Mouse (Mus musculus) embryonic facial prominence, embryonic 10.5 days (tissue): Measurements from ENCODE around the gene Pde2a. TPM values are rescaled to one million over a fixed set of nuclear protein-coding genes. Genes with fewer than 3 reads are reported as not detected.

ENCODE experiments used
- DNase-seq: peaks from one replicate; pipeline ENCODE4 v3.0.0-alpha.2; 2017; ENCODE audit warnings: low spot score
- H3K27ac ChIP-seq: fragments of 300-500 bp; sonication (generic); replicated peaks from 2 replicates; pipeline ENCODE4 v1.5.1; 2016; ENCODE audit warnings: mild to moderate bottlenecking
- H3K27me3 ChIP-seq: fragments of 300-500 bp; sonication (generic); replicated peaks from 2 replicates; pipeline ENCODE4 v1.6.1; 2016; ENCODE audit warnings: low read depth, mild to moderate bottlenecking; ENCODE audit not compliant: poor library complexity, severe bottlenecking
- H3K36me3 ChIP-seq: fragments of 300-500 bp; sonication (generic); replicated peaks from 2 replicates; pipeline ENCODE4 v1.6.1; 2016; ENCODE audit warnings: mild to moderate bottlenecking, moderate library complexity
- H3K4me1 ChIP-seq: fragments of 300-500 bp; sonication (generic); 2 replicates; pipeline ENCODE4 v1.6.1; 2016
- H3K4me3 ChIP-seq: fragments of 300-500 bp; sonication (generic); 2 replicates; pipeline ENCODE4 v1.5.1; 2016; ENCODE audit warnings: mild to moderate bottlenecking, moderate library complexity
- H3K9me3 ChIP-seq: fragments of 300-500 bp; sonication (generic); 2 replicates; pipeline ENCODE4 v1.6.1; 2016; ENCODE audit warnings: mild to moderate bottlenecking
- WGBS: fragments of 180-500 bp; shearing (Covaris S2); methylation state at CpG from one replicate; pipeline ENCODE4 v1.1.7; 2016; 5-methylcytosine and 5-hydroxymethylcytosine counted together
- polyA plus RNA-seq: library from polyadenylated mRNA; unstranded; fragments of >200 nt; fragmentation: Nextera tagmentation; extraction: Ambion mirVana; gene quantifications from 2 replicates; pipeline ENCODE4 v1.2.1, GENCODE M21; 2016

Pde2a gene
- polyA plus RNA-seq, 1 experiment from 2014 or later: 21.7 TPM

GRCm38 (mm10) chr7:101513655-101514054, 92.2 kb downstream of the Pde2a start:
- H3K27me3 ChIP-seq: no peaks in the 10 kb centered on the region
- 77% methylated on average over 7 of the region's 7 CpGs for WGBS

GRCm38 (mm10) chr7:101514768-101515167, 93.3 kb downstream of the Pde2a start:
- WGBS: 82% methylated on average over 6 of the region's 6 CpGs
- no peak overlapping the region for H3K4me3 ChIP-seq
- H3K4me1 ChIP-seq: peaks cover 17% of the 10 kb centered on the region
- H3K27ac ChIP-seq: no peak overlapping the region
- DNase-seq: no peak
- no peaks in the 10 kb centered on the region for H3K27me3 ChIP-seq
- no peaks in the 10 kb centered on the region for H3K36me3 ChIP-seq
- no peaks in the 10 kb centered on the region for H3K9me3 ChIP-seq

More at GRCm38 (mm10) chr7:101513655-101514054, 92.2 kb downstream of the Pde2a start:
- peaks cover 24% of the 10 kb centered on the region for H3K4me1 ChIP-seq
- H3K9me3 ChIP-seq: no peaks in the 10 kb centered on the region
- H3K27ac ChIP-seq: no peak overlapping the region
- no peak for DNase-seq
- no peaks in the 10 kb centered on the region for H3K36me3 ChIP-seq
- no peak overlapping the region for H3K4me3 ChIP-seq

GRCm38 (mm10) chr7:101515295-101515694, 93.8 kb downstream of the Pde2a start:
- DNase-seq: no peak
- no peaks in the 10 kb centered on the region for H3K9me3 ChIP-seq
- no peaks in the 10 kb centered on the region for H3K27me3 ChIP-seq
- no peak overlapping the region for H3K4me3 ChIP-seq
- peaks cover 13% of the 10 kb centered on the region for H3K4me1 ChIP-seq
- H3K27ac ChIP-seq: no peak overlapping the region
- H3K36me3 ChIP-seq: no peaks in the 10 kb centered on the region
- WGBS: 55% methylated on average over 6 of the region's 6 CpGs

GRCm38 (mm10) chr7:101516460-101516859, 95.0 kb downstream of the Pde2a start:
- Histone ChIP-seq H3K27ac (no peak overlapping the region), H3K9me3 (no peaks in the 10 kb centered on the region), H3K36me3 (no peaks in the 10 kb centered on the region), H3K4me3 (no peak overlapping the region), H3K27me3 (no peaks in the 10 kb centered on the region), H3K4me1 (peaks cover 9% of the 10 kb centered on the region)
- DNase-seq: no peak
- WGBS: 66% methylated on average over 6 of the region's 6 CpGs

GRCm38 (mm10) chr7:101521696-101522095, 100.2 kb downstream of the Pde2a start:
- no peak for DNase-seq

GRCm38 (mm10) chr7:101523205-101523604, 101.7 kb downstream of the Pde2a start:
- Histone ChIP-seq H3K27ac (no peak overlapping the region), H3K36me3 (no peaks in the 10 kb centered on the region), H3K27me3 (0 out of 2 replicates have a peak, but pooled peaks cover 8% of the 10 kb centered on the region), H3K4me1 (peaks cover 4% of the 10 kb centered on the region; the same call in 1 of the 2 replicates), H3K4me3 (no peak overlapping the region), H3K9me3 (no peaks in the 10 kb centered on the region)
- DNase-seq: no peak
- WGBS: 68% methylated on average over 2 of the region's 2 CpGs

More at GRCm38 (mm10) chr7:101521696-101522095, 100.2 kb downstream of the Pde2a start:
- no peak overlapping the region for H3K4me3 ChIP-seq
- H3K36me3 ChIP-seq: no peaks in the 10 kb centered on the region
- 0 out of 2 replicates have a peak, but pooled peaks cover 8% of the 10 kb centered on the region for H3K27me3 ChIP-seq
- peaks cover 4% of the 10 kb centered on the region; the same call in 1 of the 2 replicates for H3K4me1 ChIP-seq
- H3K9me3 ChIP-seq: no peaks in the 10 kb centered on the region
- no peak overlapping the region for H3K27ac ChIP-seq
- WGBS: 83% methylated on average over 1 of the region's 1 CpGs

GRCm38 (mm10) chr7:101526484-101526883, 105.0 kb downstream of the Pde2a start:
- Histone ChIP-seq H3K36me3 (no peaks in the 10 kb centered on the region), H3K27ac (no peak overlapping the region), H3K4me3 (no peak overlapping the region), H3K9me3 (no peaks in the 10 kb centered on the region), H3K27me3 (0 out of 2 replicates have a peak, but pooled peaks cover 8% of the 10 kb centered on the region), H3K4me1 (peaks cover 4% of the 10 kb centered on the region; the same call in 1 of the 2 replicates)
- no peak for DNase-seq
- 70% methylated on average over 7 of the region's 7 CpGs for WGBS

- DNase-seq: no peak
- Histone ChIP-seq H3K4me3 (no peak overlapping the region), H3K4me1 (peaks cover 14% of the 10 kb centered on the region), H3K9me3 (no peaks in the 10 kb centered on the region), H3K27me3 (no peaks in the 10 kb centered on the region), H3K36me3 (no peaks in the 10 kb centered on the region), H3K27ac (no peak overlapping the region)
- 28% methylated on average over 5 of the region's 5 CpGs for WGBS
These were observed 112.9 kb downstream of the Pde2a start for GRCm38 (mm10) chr7:101534428-101534827.

GRCm38 (mm10) chr7:101535102-101535501, 113.6 kb downstream of the Pde2a start:
- Histone ChIP-seq H3K9me3 (no peaks in the 10 kb centered on the region), H3K4me1 (peaks cover 14% of the 10 kb centered on the region), H3K36me3 (no peaks in the 10 kb centered on the region), H3K27me3 (no peaks in the 10 kb centered on the region), H3K4me3 (no peak overlapping the region), H3K27ac (no peak overlapping the region)
- WGBS: 82% methylated on average over 10 of the region's 10 CpGs
- no peak for DNase-seq

- WGBS: 84% methylated on average over 5 of the region's 5 CpGs
- no peak overlapping the region for H3K4me3 ChIP-seq
- H3K36me3 ChIP-seq: no peaks in the 10 kb centered on the region
- no peaks in the 10 kb centered on the region for H3K27me3 ChIP-seq
- H3K4me1 ChIP-seq: peaks cover 14% of the 10 kb centered on the region
- H3K27ac ChIP-seq: no peak overlapping the region
- no peak for DNase-seq
- H3K9me3 ChIP-seq: no peaks in the 10 kb centered on the region
These were observed 114.0 kb downstream of the Pde2a start for GRCm38 (mm10) chr7:101535517-101535916.

GRCm38 (mm10) chr7:101537541-101537940, 116.0 kb downstream of the Pde2a start:
- Histone ChIP-seq H3K4me1 (peaks cover 23% of the 10 kb centered on the region), H3K27ac (no peak overlapping the region), H3K9me3 (no peaks in the 10 kb centered on the region), H3K4me3 (no peak overlapping the region), H3K36me3 (no peaks in the 10 kb centered on the region), H3K27me3 (no peaks in the 10 kb centered on the region)
- DNase-seq: no peak
- WGBS: 50% methylated on average over 8 of the region's 8 CpGs

GRCm38 (mm10) chr7:101538141-101538933, 116.8 kb downstream of the Pde2a start:
- H3K27ac ChIP-seq: no peak overlapping the region
- no peaks in the 10 kb centered on the region for H3K36me3 ChIP-seq
- WGBS: 62% methylated on average over 14 of the region's 14 CpGs
- H3K27me3 ChIP-seq: no peaks in the 10 kb centered on the region
- H3K4me1 ChIP-seq: peaks cover 23% of the 10 kb centered on the region
- H3K4me3 ChIP-seq: no peak overlapping the region
- no peaks in the 10 kb centered on the region for H3K9me3 ChIP-seq
- DNase-seq: no peak

GRCm38 (mm10) chr7:101539774-101540173, 118.3 kb downstream of the Pde2a start:
- Histone ChIP-seq H3K27me3 (no peaks in the 10 kb centered on the region), H3K27ac (no peak overlapping the region), H3K4me3 (no peak overlapping the region), H3K4me1 (peaks cover 16% of the 10 kb centered on the region), H3K9me3 (no peaks in the 10 kb centered on the region), H3K36me3 (no peaks in the 10 kb centered on the region)
- 46% methylated on average over 9 of the region's 9 CpGs for WGBS
- DNase-seq: no peak
